Mouse (Mus musculus) midbrain, embryonic 12.5 days (tissue): Measurements from ENCODE around the gene Vill. TPM values are rescaled to one million over a fixed set of nuclear protein-coding genes. Genes with fewer than 3 reads are reported as not detected.

Experiments used
- ATAC-seq: fragments of 200-750 bp; cut with Nextera tagmentation; 2 replicates; pipeline ENCODE4 v1.8.0; 2017; ENCODE audit warnings: low read depth, moderate TSS enrichment, moderate library complexity; ENCODE audit not compliant: low FRiP score
- H3K27ac ChIP-seq: fragments of 300-500 bp; sonication (generic); replicated peaks from 2 replicates; pipeline ENCODE4 v1.5.1; 2016; ENCODE audit warnings: mild to moderate bottlenecking
- H3K27me3 ChIP-seq: fragments of 300-500 bp; sonication (generic); 2 replicates; pipeline ENCODE4 v1.6.1; 2016; ENCODE audit warnings: mild to moderate bottlenecking
- H3K36me3 ChIP-seq: fragments of 300-500 bp; sonication (generic); 2 replicates; pipeline ENCODE4 v1.6.1; 2016
- H3K4me1 ChIP-seq: fragments of 300-500 bp; sonication (generic); 2 replicates; pipeline ENCODE4 v1.6.1; 2016
- H3K4me2 ChIP-seq: fragments of 300-500 bp; sonication (generic); replicated peaks from 2 replicates; pipeline ENCODE4 v1.6.1; 2016; ENCODE audit warnings: mild to moderate bottlenecking, moderate library complexity
- H3K4me3 ChIP-seq: fragments of 300-500 bp; sonication (generic); 2 replicates; pipeline ENCODE4 v1.5.1; 2016; ENCODE audit warnings: mild to moderate bottlenecking
- H3K9ac ChIP-seq: fragments of 300-500 bp; sonication (generic); replicated peaks from 2 replicates; pipeline ENCODE4 v1.6.1; 2016; ENCODE audit warnings: mild to moderate bottlenecking, moderate library complexity
- H3K9me3 ChIP-seq: fragments of 300-500 bp; sonication (generic); 2 replicates; pipeline ENCODE4 v1.6.1; 2016; ENCODE audit warnings: mild to moderate bottlenecking
- WGBS: fragments of 180-500 bp; shearing (Covaris S2); methylation state at CpG from one replicate; pipeline ENCODE4 v1.1.7; 2016; 5-methylcytosine and 5-hydroxymethylcytosine counted together
- polyA plus RNA-seq: library from polyadenylated mRNA; unstranded; fragments of >200 nt; fragmentation: Nextera tagmentation; extraction: Ambion mirVana; gene quantifications from 2 replicates; pipeline ENCODE4 v1.2.1, GENCODE M21; 2016

Gene Vill
- polyA plus RNA-seq, 1 experiment from 2014 or later, result 9.1 TPM

DNA sequence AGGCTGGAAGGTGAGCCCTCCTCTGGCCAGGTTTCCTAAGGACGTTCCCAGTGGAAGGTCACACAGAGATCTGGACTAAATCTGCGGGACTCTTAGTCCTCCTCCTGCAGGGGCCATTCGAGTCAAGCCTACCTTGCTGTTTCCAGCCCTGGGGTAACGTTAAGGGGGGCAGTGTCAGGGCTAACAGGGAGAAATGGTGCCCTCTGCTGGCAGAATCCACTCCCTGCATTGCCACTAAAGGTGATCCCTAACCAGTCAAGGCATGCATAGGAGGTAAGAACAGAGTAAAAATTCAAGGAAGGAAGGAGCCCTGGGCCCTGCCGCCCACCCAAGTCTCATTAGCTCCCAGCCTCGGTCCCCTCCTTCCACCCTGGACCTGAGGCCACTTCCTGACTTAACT lies 15.0 kb downstream of the Vill start:
- Histone ChIP-seq H3K9me3 (no peaks in the 10 kb centered on the region), H3K4me1 (0 out of 2 replicates have a peak, but pooled peaks cover 5% of the 10 kb centered on the region), H3K27me3 (peaks cover 5% of the 10 kb centered on the region), H3K9ac (no peak overlapping the region), H3K27ac (no peak overlapping the region), H3K36me3 (peaks cover 11% of the 10 kb centered on the region), H3K4me2 (no peak overlapping the region), H3K4me3 (no peak overlapping the region)
- ATAC-seq, result peak; percentile 35
- WGBS, result 4% methylated on average over 6 of the region's 6 CpGs

DNA sequence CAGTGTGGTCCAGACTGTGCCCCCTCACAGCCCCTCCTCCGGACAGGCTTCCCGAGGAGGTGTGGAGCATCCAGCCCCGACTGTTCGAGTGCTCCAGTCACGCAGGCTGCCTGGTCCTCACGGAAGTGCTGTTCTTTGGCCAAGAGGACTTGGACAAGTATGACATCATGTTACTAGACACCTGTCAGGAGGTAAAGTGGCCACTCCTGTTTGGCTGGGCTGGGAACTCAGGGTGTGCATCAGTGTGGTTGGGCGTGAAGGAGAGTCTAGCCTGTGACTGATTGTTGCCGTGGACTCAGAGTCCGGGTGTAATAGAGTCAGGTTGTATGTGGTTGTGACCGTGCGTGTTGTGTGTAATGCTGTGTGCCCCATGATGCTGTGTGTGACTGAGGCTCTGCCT lies 15.7 kb downstream of the Vill start:
- H3K4me3 ChIP-seq, result no peak overlapping the region
- H3K27ac ChIP-seq, result no peak overlapping the region
- H3K9me3 ChIP-seq, result no peaks in the 10 kb centered on the region
- peaks cover 4% of the 10 kb centered on the region for H3K27me3 ChIP-seq
- H3K4me2 ChIP-seq, result no peak overlapping the region
- 0 out of 2 replicates have a peak, but pooled peaks cover 2% of the 10 kb centered on the region for H3K4me1 ChIP-seq
- H3K9ac ChIP-seq, result no peak overlapping the region
- no peak for ATAC-seq
- peaks cover 14% of the 10 kb centered on the region for H3K36me3 ChIP-seq
- WGBS, result 86% methylated on average over 11 of the region's 11 CpGs

DNA sequence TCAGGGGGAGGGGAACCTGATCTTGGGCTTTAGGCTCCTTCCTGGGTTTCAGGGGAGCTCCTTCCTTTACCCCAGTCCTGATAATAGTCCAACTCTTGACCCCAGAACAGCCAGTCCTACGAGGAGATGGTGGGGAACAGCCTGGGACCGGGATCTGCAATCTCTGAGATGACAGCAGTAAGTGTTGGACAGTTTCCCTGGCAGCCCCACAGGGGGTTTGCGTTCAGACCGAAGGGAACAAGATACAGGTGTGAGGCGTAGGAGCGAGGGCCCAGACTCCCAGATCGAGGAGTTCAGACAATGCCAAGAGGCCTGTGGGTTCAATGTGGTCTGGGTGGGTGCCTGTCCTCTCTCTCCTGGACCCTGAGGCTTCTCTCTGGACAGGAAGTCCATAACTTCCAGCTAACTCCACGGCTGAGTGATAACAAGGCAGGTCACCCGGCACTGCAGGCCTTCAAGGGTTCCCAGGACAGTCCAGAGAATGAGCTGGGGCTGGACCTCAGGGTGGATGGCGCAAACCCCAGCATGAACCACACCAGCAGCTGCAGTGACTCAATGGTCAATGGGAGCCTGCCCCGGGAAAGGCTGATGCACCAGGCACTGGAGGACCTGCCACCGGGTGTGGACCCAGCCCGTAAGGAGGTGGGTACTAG lies 17.7 kb downstream of the Vill start:
- Histone ChIP-seq H3K27me3 (peaks cover 4% of the 10 kb centered on the region; the same call in 1 of the 2 replicates), H3K36me3 (peaks cover 22% of the 10 kb centered on the region), H3K27ac (no peak overlapping the region), H3K9me3 (no peaks in the 10 kb centered on the region), H3K4me1 (no peaks in the 10 kb centered on the region), H3K4me3 (no peak overlapping the region), H3K9ac (no peak overlapping the region), H3K4me2 (no peak overlapping the region)
- WGBS, result 85% methylated on average over 13 of the region's 13 CpGs
- ATAC-seq, result no peak

DNA sequence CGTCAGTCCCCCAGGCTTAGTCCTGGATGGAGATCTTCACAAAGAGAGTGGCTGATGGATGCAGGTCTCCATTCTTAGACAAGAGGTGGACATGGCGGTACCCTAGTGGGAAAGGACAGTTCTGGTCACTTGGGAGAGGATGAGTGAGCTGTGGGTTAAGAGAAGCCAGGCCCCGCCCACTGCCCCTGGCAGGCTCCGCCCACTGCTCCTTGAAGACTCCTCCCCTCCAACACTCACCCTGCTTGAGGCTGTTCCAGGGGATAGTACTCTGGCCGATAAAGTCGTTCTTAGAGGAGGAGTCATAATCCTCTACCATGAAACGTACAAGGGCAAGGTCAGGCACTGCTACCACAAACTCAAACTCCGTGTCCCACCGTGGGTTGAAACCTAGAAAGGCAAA lies 19.2 kb downstream of the Vill start:
- no peaks in the 10 kb centered on the region for H3K9me3 ChIP-seq
- no peak overlapping the region for H3K9ac ChIP-seq
- H3K4me3 ChIP-seq, result no peak overlapping the region
- peaks cover 33% of the 10 kb centered on the region for H3K36me3 ChIP-seq
- ATAC-seq, result no peak
- H3K4me2 ChIP-seq, result no peak overlapping the region
- 88% methylated on average over 9 of the region's 9 CpGs for WGBS
- no peaks in the 10 kb centered on the region for H3K27me3 ChIP-seq
- H3K4me1 ChIP-seq, result no peaks in the 10 kb centered on the region
- H3K27ac ChIP-seq, result no peak overlapping the region

DNA sequence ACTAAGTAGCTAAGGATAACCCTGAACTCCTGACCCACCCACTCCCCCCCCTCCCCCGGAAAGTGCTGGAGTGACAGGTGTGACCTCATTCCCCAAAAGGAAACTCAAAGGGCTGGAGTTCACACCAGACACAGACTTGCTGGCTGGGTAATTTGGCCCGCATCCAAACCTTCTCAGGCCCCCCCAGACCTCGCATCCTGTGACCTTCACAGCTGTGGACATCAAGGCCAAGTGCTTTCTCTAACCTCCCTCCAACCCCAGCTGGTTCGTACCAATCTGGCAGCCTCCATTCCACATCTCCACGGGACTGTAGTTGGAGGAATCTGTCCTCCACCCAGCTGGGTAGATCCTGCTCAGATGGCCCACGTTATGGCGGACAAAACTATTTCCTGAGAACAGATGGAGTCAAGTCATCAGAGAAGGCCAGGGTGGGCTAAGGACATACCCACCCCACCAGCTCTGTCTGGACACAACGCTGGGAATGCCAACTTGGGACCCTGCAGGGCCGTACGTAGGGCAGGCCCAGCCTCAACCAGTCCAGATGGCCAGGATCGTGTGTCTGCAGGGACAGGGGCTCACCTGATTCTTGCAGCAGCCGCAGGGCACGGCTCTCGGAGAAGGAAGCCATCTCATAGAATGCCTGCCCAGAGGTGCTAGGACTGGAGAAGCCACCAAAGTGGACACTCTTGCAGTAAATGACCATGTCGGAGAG lies 20.8 kb downstream of the Vill start:
- Histone ChIP-seq H3K9ac (no peak overlapping the region), H3K4me2 (no peak overlapping the region), H3K9me3 (no peaks in the 10 kb centered on the region), H3K36me3 (peaks cover 42% of the 10 kb centered on the region), H3K4me3 (no peak overlapping the region), H3K4me1 (no peaks in the 10 kb centered on the region), H3K27me3 (no peaks in the 10 kb centered on the region), H3K27ac (no peak overlapping the region)
- 91% methylated on average over 15 of the region's 15 CpGs for WGBS
- no peak for ATAC-seq

DNA sequence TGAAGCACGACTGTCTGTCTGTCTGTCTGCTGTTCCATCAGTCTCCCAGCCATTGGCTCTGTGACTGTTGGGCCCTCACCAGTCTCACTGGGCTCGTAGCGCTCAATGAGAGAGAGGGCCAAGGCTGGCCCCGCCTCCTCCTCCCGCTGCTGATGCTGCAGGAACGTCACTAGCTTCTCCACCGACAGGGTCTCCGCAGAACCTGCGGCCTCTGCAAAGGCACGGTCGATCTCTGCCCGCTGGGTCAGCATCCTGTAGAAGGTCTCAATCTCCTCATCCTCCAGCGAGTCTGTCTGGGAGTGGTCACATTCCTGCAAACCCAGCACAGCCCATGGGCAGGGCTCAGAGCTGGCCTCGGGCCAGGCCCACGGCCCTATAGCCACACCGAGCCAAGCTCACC lies 23.1 kb downstream of the Vill start:
- no peak overlapping the region for H3K9ac ChIP-seq
- no peaks in the 10 kb centered on the region for H3K27me3 ChIP-seq
- H3K36me3 ChIP-seq, result peaks cover 42% of the 10 kb centered on the region
- H3K4me3 ChIP-seq, result no peak overlapping the region
- no peaks in the 10 kb centered on the region for H3K4me1 ChIP-seq
- H3K27ac ChIP-seq, result no peak overlapping the region
- H3K4me2 ChIP-seq, result no peak overlapping the region
- WGBS, result 72% methylated on average over 16 of the region's 16 CpGs
- H3K9me3 ChIP-seq, result no peaks in the 10 kb centered on the region
- no peak for ATAC-seq

DNA sequence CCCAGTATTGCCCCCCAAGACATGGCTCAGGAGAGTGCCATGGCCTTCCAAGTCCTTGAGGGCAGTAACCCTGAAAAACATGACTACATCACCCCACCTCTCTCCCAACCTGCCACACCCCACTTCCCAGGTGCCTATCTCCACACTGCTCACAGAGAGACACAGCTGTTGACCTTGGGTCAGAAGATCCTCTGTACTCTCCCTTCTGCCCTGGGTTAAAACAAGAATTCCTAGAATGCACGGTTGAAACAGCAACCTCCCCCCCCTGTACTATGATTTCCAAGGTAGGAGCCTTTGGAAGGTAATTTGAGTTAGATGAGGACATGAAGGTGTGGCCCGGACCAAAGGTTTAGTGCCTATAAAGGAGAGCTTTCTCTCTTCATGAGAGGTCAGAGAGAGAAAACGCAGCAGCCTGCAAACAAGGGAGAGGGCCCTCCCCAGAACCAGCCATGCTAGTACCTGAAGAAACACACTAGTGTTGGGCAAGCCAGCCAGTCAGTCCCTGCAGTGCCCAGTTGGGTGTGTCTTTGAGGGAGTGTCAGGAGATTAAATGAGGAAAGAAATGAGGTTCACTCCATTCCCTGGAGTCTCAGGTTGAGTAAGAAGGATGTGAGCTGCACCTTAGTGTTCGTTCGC lies 27.6 kb downstream of the Vill start:
- Histone ChIP-seq H3K27ac (no peak overlapping the region), H3K9ac (no peak overlapping the region), H3K36me3 (peaks cover 24% of the 10 kb centered on the region; the same call in 1 of the 2 replicates), H3K9me3 (no peaks in the 10 kb centered on the region), H3K4me1 (peaks cover 14% of the 10 kb centered on the region), H3K4me3 (no peak overlapping the region), H3K4me2 (no peak overlapping the region), H3K27me3 (0 out of 2 replicates have a peak, but pooled peaks cover 3% of the 10 kb centered on the region)
- WGBS, result 91% methylated on average over 5 of the region's 5 CpGs
- no peak for ATAC-seq

DNA sequence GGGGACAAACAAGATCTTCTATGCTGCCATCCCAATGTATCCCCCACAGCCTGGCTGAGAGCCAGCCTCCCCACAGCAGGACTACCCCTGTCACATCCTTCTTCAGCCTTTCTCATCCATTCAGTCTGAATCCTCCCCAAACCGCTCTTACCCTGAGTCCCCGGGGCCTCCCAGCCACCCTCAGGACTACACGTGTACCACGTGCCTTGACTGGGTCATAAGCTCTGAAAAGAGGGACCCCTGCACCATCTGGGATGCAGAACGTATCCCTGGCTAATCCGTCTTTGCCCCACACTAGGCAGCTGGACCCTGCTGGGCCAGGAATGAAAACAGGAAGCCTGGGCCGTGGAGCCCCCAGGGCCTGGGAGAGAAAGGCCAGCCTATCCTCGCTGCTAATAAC lies 29.5 kb downstream of the Vill start:
- H3K4me1 ChIP-seq, result peaks cover 26% of the 10 kb centered on the region
- under 1% methylated on average over 8 of the region's 8 CpGs for WGBS
- peaks cover 6% of the 10 kb centered on the region; the same call in 1 of the 2 replicates for H3K27me3 ChIP-seq
- 0 out of 2 replicates have a peak overlapping the region, but pooled peaks have one; percentile 11 for H3K9ac ChIP-seq
- H3K9me3 ChIP-seq, result no peaks in the 10 kb centered on the region
- no peak overlapping the region for H3K4me3 ChIP-seq
- H3K27ac ChIP-seq, result peak overlapping the region; percentile 87
- ATAC-seq, result peak; percentile 91
- peaks cover 10% of the 10 kb centered on the region; the same call in 1 of the 2 replicates for H3K36me3 ChIP-seq
- 0 out of 2 replicates have a peak overlapping the region, but pooled peaks have one; percentile 7 for H3K4me2 ChIP-seq

DNA sequence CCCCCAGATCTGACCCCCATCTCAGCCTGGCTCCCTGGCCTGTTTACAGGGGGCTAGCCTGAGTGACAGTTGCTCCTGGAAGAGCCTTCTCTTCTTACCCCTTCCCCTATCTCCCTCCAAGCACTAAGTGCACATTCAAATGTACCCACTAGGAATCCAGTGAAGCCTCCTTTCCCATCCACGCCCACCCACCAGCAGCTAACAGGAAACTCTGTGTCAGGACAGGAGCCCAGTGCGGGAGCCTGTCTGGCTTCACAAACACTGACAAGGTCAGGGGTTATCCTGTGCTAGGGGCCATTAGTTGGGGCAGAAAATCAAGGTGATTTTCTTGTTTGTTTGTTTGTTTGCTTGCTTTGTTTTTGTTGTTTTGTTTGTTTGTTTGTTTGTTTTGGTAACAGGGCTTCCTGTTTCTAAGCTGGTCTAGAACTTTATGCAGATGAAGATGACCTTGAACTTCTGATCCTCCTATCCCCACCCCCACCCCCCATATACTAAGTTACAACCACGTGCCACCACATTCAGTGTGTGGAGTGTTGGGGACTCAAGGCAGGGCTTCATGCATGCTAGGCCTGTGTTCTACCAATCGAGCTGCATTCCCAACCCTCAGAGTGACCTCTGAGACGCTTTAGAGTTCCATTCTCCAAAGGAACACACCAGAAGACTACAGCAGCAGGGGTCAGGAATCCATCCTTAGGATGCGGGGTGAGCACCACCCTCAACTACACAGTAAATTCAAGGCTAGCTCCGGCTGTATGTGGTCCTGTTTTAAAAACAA lies 30.3 kb downstream of the Vill start:
- Histone ChIP-seq H3K36me3 (peaks cover 8% of the 10 kb centered on the region; the same call in 1 of the 2 replicates), H3K9me3 (no peaks in the 10 kb centered on the region), H3K9ac (no peak overlapping the region), H3K4me2 (no peak overlapping the region), H3K4me1 (peaks cover 27% of the 10 kb centered on the region), H3K27me3 (peaks cover 13% of the 10 kb centered on the region; the same call in 1 of the 2 replicates), H3K27ac (peak overlapping the region; percentile 87), H3K4me3 (no peak overlapping the region)
- WGBS, result 65% methylated on average over 7 of the region's 7 CpGs
- ATAC-seq, result peak; percentile 38; the same call in 1 of the 2 replicates

DNA sequence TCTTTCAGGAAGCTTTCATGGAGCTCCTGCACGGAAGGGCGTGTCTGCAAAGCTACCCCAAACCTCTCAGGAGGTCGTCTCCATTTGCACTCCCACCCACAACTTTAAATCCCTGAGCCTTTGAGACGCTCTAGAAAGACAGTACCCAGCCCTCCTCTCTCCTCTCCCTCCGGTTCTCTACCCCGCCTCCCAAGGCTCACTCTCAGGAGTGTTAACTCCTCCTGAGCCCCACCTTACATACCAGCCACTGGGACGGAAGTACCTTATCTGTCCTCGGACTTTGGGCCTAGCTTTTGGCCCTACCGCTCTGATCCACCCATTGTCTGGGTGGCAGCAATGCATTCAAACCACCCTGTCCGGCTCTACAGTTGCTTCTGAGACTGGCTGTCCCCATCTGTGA lies 31.4 kb downstream of the Vill start:
- Histone ChIP-seq H3K27me3 (peaks cover 22% of the 10 kb centered on the region), H3K9me3 (no peaks in the 10 kb centered on the region), H3K4me2 (no peak overlapping the region), H3K27ac (no peak overlapping the region), H3K36me3 (0 out of 2 replicates have a peak, but pooled peaks cover 4% of the 10 kb centered on the region), H3K4me1 (peaks cover 35% of the 10 kb centered on the region), H3K9ac (no peak overlapping the region), H3K4me3 (no peak overlapping the region)
- WGBS, result 77% methylated on average over 10 of the region's 10 CpGs
- no peak for ATAC-seq

DNA sequence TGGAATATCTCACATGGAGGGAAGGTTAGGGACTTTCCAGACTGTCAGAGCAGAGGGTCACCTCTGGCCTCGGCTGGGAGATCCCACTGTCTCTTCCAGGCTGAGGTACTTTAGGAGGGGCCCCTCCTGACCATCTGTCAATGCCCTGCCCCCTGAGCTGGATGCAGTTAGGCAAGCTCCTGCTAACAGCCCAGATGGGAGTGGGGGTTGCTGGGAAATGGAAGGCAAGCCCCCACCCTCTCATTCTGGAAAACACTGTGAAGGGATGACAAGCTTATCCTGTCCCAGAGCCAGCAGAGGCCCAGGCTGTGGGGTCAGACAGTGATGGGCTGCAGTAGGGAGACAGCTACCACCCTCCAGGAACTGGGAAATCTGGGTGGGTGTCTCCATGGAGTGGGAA lies 33.9 kb downstream of the Vill start:
- Histone ChIP-seq H3K9me3 (no peaks in the 10 kb centered on the region), H3K36me3 (0 out of 2 replicates have a peak, but pooled peaks cover 4% of the 10 kb centered on the region), H3K27ac (no peak overlapping the region), H3K4me3 (no peak overlapping the region), H3K9ac (no peak overlapping the region), H3K27me3 (peaks cover 37% of the 10 kb centered on the region), H3K4me1 (peaks cover 36% of the 10 kb centered on the region), H3K4me2 (no peak overlapping the region)
- no peak for ATAC-seq
- 39% methylated on average over 1 of the region's 1 CpGs for WGBS
